8 mouse cellular contexts compared by ENCODE assay signal in the genomic region with DNA sequence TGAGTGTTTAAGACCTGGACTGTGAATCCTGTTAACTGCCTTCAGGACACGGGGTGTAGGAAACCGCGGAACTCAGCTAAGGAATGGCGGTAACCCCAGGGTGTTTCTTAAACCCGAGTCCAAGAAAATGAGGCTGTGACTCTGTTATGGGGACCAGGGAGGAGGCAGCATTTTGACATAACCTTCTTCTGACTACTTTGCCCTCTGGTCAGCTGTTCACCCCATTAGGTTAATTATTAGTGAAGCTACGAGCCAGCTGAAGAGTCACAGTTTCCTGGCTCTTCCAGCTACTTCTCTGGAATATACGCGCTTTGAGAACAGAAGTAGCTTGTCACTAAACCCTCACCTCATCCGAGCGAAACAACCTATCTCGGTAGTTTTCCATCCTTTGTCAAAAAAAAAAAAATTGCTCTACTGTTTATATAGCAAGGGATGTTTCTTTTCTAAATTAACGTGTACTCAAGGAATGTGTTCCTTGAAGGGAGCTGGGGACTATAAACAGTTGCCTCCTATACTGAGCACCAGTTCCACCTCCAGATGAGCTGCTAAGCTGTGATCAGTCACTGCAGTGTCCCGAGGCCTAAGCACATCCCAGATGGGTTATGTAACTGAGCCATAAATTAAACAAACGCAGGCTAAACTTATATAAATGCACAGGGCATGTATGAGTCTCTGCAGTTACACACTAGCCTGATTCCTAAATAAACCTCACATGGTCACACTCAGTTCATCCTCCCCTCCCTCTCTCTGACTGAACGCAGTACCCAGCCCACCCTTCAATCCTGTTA. TPM values are rescaled to one million over a fixed set of nuclear protein-coding genes. Genes with fewer than 3 reads are reported as not detected.
A peak's percentile ranks its signal among the peaks of the same experiment; 100 is the strongest.
DNase-seq lines count a peak whose midpoint lies in the region; ATAC-seq and TF ChIP-seq lines count a peak whose summit lies in the region.

No protein-coding gene starts in this region.

- H3K9ac ChIP-seq in forebrain, embryonic 12.5 days = no peak overlapping the region

- H3K4me1 ChIP-seq in forebrain, embryonic 12.5 days = peaks cover 26% of the 10 kb centered on the region

- peak overlapping the region; percentile 26; the same call in 1 of the 2 replicates for H3K4me3 ChIP-seq in layer of hippocampus, adult 2 months
- H3K4me3 ChIP-seq in forebrain, embryonic 12.5 days (replicated peaks) = no peak overlapping the region

- no peak for DNase-seq in layer of hippocampus, adult 2 months (ENCODE audit: low spot score in 2 of 2)
- DNase-seq in layer of hippocampus, postnatal 36 days = no peak
- peak; percentile 89 for DNase-seq in kidney, adult 9 months
- peak; percentile 47 for DNase-seq in lung, postnatal 25 days (ENCODE audit: low spot score)
- no peak for DNase-seq in ovary, postnatal 10 days (ENCODE audit: low spot score)
- no peak for DNase-seq in urinary bladder, postnatal 10 days (ENCODE audit: low spot score)
- DNase-seq in urinary bladder, postnatal 25 days (ENCODE audit: low spot score) = no peak

- H3K4me2 ChIP-seq in forebrain, embryonic 12.5 days = peak overlapping the region; percentile 29

- ATAC-seq in forebrain, embryonic 12.5 days (ENCODE audit: low FRiP score) = no peak

- TF ChIP-seq CTCF in layer of hippocampus, adult 2 months (conservative IDR thresholded peaks at IDR 0.05) = no peak

- H3K9me3 ChIP-seq in forebrain, embryonic 12.5 days = no peaks in the 10 kb centered on the region

- 57% methylated on average over 15 of the region's 15 CpGs for WGBS in forebrain, embryonic 12.5 days

- H3K36me3 ChIP-seq in forebrain, embryonic 12.5 days (replicated peaks) = no peaks in the 10 kb centered on the region

- H3K27me3 ChIP-seq in forebrain, embryonic 12.5 days = peaks cover 24% of the 10 kb centered on the region; the same call in 1 of the 2 replicates

- H3K27ac ChIP-seq in layer of hippocampus, adult 2 months = peak overlapping the region; percentile 58; the same call in 1 of the 2 replicates
- H3K27ac ChIP-seq in forebrain, embryonic 12.5 days = no peak overlapping the region

RNA-seq across cellular contexts. Expression of gene Ablim1, which starts 39.4 kb away (rescaled TPM):
- total RNA-seq in layer of hippocampus, adult 2 months (2021) = 10 to 100 TPM; 85.1 to 86.0 TPM
- 10 to 100 TPM; 73.6 to 81.1 TPM for total RNA-seq in layer of hippocampus, postnatal 36 days (2021)
- polyA plus RNA-seq in forebrain, embryonic 12.5 days (2016; fragmentation: Nextera tagmentation; extraction: Ambion mirVana) = 16.5 and 17.7 TPM in 2 replicates

Comparison
In these comparisons a context has a peak if more than half of its experiments do, and no peak if none do; other contexts are left out.
1. DNase-seq: peak in kidney, adult 9 months (single experiment) and lung, postnatal 25 days (single experiment); none in layer of hippocampus, adult 2 months (0 of 2), layer of hippocampus, postnatal 36 days (0 of 2), ovary, postnatal 10 days (single experiment), urinary bladder, postnatal 10 days (single experiment) and urinary bladder, postnatal 25 days (single experiment).